Mouse (Mus musculus) testis, postnatal 14 days (tissue): ENCODE data around the gene Ltv1.
A peak's percentile ranks its signal among the peaks of the same experiment; 100 is the strongest.

Experiments used
- DNase-seq: peaks from one replicate; pipeline ENCODE4 v3.0.0; 2021; ENCODE audit warnings: low spot score

Gene Ltv1

GRCm38 (mm10) chr10:13192731-13193351, at the start of gene Ltv1:
Ltv1 (minus strand) TSS chr10:13193168.
- peak; percentile 96 for DNase-seq

GRCm38 (mm10) chr10:13240431-13240830, 47.5 kb upstream of the Ltv1 start:
- DNase-seq = no peak

DNA sequence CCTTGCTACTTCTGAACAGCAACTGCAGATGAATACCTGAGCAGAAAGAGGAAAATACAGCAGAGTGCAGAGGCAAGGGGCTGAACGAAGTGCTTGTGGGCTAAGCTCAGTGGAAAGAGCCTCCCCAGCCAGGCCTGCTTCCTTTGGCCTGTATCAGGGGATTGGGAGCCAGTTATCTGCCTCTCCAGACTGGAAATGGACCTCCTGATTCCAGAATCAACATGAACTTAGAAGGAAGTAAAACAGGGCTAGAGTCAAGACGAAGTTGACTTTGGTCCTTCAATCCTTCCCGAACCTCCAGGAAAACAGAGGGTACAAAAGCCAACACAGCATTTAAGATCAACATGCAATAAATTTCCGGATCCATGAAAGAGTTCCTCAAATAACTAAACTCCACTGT, 45.2 kb upstream of the Ltv1 start:
- DNase-seq = no peak

DNA sequence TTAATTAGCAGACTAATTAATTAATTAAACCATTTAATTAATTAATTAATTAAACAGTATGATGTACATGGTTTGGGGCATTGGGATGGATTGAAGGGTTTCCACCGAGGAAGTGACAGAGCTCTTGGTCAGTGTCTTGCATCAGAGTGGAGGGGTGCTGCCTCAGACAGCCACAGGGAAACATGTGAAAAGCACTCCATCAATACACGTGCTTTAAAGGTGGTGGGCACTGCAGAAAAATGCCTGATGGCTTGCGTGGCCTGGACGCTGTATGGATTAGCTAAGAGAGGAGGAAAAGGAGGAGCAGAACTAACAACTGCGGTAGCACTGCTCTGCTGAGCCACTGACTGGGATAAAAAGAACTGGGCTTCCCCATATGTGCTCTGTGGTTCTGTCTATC, 43.9 kb upstream of the Ltv1 start:
- no peak for DNase-seq

DNA sequence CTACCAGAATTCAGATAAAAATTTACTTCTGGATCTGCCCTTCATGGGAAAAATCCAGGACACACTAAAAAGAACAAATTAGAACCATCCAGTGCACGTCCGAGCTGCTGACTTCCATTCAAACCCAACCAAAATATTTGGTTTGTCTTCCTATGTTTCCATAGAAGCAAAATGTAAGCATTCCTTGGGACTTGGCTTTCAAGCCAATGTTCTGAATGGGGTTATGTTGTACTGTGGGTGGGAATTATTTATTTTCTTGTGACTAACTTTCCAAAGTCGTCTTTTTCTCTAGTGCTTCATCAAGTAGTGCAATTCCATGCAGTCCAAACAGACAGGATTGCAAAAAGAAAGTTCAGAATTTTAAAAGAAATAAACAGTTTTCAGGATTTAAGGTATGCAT, 41.5 kb upstream of the Ltv1 start:
- no peak for DNase-seq

- DNase-seq = no peak
Measured at GRCm38 (mm10) chr10:13233941-13234340, 41.0 kb upstream of the Ltv1 start.

DNA sequence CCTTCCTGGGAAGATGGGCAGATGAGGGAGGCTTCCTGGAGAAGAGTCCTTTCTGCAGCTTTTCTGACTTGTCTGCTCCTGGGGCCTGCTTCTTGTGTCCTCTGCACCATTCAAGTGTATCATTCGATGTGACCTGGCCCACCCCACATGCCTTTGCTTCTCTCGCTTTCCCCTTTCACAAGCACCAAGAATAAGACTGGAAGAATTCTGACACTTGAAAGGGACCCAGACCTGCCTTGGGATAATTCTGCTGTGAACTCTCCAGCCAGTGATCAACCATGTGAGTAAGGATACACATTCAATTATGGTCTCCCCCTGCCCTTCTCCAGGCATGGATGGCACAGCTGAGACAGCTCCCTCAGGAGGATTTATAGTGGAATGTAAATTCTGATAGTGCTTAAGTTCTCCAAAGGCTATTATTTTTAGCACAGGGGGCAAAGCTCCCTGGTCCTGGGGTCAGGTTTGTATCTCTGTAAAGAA, 40.2 kb upstream of the Ltv1 start:
- no peak for DNase-seq

DNA sequence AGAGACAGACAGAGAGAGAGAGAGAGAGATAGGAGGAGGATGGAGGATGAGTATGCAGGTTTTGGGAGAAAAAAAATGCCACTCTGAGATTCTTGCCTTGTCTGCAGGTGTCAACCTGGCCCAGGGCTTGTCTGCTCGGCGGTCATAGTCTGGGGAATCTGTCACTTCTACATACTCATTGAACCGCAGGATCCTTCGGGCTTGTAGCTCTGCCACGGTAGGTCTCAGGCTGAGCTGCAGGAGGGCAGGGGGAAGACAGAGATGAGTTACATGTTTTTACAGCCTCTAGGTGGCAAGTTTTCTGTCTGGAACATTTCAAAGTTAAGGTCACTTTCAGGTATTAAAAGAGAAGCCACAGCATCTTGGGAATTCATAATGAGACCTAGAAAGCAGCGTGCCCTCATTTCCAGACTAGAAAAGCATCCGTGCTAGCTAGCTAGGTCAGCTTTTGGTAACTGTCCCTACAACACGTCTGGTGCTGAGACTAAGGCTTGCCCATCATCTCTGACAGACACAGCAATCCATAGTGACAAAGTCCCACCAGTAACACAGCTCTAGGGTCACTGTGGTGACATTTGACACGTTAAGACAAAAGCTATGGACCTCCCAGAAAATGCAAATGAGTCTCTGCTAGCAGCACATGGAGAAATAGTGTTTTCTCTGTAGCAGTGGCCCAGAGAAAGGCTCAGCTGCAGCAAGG, 39.6 kb upstream of the Ltv1 start:
- DNase-seq = no peak

GRCm38 (mm10) chr10:13230716-13231115, 37.7 kb upstream of the Ltv1 start:
- no peak for DNase-seq

GRCm38 (mm10) chr10:13225377-13226063, 32.6 kb upstream of the Ltv1 start:
- DNase-seq = no peak

- DNase-seq = no peak
Measured at GRCm38 (mm10) chr10:13222135-13222534, 29.2 kb upstream of the Ltv1 start.

GRCm38 (mm10) chr10:13220061-13220460, 27.1 kb upstream of the Ltv1 start:
- no peak for DNase-seq

- no peak for DNase-seq
Measured at GRCm38 (mm10) chr10:13213956-13214355, 21.0 kb upstream of the Ltv1 start.

DNA sequence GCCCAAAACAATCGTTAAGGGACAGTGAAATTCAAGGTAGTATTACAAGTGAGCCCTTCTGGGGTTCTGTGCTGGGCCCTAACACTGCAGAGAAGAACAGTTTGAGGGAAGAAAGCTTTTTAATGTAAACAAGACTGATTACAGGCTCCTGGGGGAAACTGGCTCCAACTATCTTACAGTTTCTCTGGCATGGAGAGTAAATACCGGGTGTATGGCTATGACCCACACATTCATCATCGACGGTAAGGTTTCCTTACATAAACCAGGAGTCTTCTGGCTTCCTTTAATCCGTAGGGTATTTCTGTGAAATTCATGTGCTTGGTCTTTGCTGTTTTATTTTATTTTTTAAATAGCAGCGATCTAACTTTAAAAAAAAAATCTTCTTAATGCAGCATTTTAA, 19.9 kb upstream of the Ltv1 start:
- no peak for DNase-seq

DNA sequence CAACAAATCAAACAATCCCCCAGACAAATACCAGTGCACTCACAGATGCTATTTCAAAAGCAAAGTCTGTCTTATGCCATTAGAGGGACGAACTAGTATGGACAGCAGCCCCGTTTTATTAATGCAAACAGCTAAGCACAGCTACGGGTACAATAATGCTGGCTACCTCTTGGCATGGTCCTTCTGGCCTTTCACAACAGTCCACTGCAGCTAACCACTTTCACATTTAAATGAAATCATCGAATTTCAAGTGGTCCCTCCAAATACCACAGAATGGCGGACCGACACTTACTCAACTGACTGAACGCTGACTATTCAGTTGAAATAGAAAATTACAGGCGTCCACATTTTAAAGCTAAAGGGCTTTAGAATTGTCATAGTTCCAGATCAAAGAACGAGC, 19.4 kb upstream of the Ltv1 start:
- no peak for DNase-seq

DNA sequence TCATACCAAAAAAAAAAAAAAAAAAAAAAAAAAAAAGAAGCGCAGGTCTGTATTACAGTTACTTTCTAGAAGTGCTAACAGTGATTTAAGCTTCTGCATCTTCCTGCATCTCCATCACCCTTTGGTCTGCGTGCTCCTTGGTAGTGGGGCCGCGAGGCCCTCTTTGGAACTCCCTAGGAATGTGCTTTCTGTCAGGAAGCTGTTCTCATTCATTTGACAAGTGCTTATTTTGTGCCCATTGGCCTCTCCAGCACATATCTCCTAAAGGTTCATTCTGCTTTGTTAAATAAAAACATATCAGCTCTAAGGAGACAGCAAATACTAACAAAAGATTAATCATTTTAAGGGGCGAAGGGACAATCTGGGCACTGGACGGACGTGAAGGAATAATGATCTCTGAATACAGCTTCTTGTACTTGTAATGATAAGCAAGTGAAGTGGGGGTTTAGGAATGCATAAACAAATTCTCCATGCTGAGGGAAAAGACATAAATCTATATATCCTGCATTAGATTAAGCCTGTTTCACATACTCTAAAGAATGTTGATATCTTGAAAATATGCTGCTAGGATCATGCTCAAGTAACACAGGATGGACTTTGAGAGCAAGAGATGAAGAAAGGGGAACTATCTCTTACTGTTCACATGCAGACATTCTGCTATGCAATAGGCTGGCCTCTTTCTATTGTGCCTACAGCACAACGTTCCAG, 17.1 kb upstream of the Ltv1 start:
- no peak for DNase-seq

GRCm38 (mm10) chr10:13209506-13209905, 16.5 kb upstream of the Ltv1 start:
- DNase-seq = no peak

DNA sequence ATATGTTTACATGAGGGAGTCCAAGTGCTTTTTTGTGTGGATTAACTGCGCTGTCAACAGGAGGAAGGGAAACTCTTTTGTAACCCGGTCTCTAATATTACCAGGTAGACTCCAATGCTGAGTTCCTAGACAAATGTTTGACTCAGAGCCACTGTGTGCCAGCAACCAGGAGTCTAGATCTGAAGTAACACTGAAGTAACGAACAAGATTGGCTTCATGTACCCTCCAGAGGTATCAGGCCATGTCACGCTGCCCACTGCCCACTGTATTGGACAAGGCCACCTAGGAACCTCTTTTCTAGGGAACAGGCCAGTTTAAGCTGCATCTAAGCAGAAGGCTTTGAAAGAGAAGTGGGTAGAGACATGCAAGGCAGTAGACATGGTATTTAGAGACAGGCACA, 16.1 kb upstream of the Ltv1 start:
- DNase-seq = no peak

DNA sequence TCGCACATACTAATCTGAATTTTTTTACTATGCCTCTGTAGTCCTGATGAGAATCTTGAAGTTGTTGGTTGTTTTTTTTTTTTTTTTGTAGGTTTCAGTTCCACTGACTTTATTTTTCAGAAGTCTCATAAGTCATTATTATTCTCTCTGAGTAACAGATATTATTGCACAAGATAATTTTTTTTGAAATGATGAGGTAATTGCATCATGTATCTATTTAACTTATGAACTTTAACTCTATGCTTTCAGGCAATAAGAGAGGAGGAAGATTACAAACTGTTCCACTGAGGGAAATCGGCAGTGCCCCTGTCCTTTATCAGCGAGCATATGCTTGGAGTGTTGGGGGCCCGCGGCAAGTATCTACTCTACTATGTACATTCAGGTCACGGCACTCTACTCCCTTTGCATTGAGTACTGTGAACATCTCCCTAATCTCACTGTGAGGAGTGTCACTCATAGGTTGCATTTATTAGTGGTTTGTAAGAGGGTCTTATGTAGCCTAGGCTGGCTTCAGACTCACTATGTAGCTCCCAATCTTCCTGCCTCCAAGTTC, 8.8 kb upstream of the Ltv1 start:
- DNase-seq = no peak

DNA sequence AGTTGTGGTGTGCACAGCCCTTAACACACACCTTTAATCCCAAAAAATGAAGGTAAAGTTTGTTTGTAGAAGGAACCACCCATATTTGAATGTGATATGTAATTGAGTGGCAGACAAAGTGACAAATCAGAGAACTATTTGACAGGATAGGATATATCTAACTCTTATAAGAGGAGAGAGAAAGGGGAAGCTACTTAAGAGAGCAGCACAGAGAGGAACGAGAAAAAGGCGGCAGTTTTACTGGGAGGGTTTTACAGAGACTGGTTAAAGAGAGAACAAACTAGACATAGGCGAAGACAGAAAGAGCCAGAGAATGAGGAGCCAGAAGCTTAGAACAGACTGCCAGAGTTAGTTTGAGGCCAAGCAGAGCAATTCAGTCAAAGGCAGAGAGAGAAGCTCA, 7.9 kb upstream of the Ltv1 start:
- no peak for DNase-seq

- no peak for DNase-seq
Measured at GRCm38 (mm10) chr10:13199234-13199633, 6.3 kb upstream of the Ltv1 start.

- DNase-seq = no peak
Measured at GRCm38 (mm10) chr10:13196872-13197507, 4.0 kb upstream of the Ltv1 start.
